Mouse (Mus musculus) right cerebral cortex, postnatal 25 days (tissue): ENCODE data around the gene Hist2h2bb.

Experiments
- DNase-seq: peaks from one replicate; pipeline ENCODE4 v3.0.0; 2022

Hist2h2bb gene

DNA sequence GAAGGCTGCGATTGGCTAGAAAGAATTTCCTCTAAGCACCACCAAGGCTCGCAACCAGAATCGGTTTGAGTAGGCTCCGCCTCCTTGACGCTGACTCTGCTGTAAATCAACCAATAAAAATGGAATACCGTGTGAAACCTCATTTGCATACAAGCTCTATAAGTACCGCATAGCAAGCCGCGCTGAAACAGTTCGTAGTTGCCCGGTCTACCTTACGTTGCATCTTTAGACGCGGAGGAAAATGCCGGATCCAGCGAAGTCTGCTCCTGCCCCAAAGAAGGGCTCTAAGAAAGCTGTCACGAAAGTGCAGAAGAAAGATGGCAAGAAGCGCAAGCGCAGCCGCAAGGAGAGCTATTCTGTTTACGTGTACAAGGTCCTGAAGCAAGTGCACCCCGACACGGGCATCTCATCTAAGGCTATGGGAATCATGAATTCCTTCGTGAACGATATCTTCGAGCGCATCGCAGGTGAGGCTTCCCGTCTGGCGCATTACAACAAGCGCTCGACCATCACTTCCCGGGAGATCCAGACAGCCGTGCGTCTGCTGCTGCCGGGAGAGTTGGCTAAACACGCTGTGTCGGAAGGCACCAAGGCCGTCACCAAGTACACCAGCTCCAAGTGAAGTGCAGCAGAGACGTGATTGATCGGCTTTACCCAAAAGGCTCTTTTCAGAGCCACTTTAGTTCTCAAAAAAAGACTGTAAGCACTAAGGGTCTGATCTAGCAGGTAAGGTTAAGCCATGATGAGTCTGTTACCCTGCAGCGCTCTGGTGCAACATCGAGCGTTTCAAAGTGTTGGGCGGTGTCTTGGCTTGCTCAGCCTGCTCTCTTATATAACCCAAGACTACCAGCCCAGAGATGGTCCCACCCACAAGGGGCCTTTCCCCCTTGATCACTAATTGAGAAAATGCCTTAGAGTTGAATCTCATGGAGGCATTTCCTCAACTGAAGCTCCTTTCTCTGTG is at the start of gene Hist2h2bb:
Hist2h2bb (plus strand) TSS at position 242 of the 964 bp plus-strand sequence.
- peak; percentile 88 for DNase-seq

DNA sequence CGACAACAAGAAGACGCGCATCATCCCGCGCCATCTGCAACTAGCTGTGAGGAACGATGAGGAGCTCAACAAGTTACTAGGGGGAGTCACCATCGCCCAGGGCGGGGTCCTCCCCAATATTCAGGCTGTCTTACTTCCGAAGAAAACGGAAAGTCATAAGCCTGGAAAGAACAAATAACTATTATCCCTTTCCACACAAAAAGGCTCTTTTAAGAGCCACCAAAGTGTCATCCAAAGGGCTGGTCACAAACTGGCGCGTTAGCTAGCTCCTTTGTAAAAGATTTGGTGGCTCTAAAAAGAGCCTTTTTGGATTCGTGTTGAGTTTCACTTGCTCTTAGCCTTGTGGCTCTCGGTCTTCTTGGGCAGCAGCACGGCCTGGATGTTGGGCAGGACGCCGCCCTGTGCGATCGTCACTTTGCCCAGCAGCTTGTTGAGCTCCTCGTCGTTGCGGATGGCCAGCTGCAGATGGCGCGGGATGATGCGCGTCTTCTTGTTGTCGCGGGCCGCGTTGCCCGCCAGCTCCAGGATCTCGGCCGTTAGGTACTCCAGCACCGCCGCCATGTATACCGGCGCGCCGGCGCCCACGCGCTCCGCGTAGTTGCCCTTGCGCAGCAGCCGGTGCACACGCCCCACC is 49.3 kb upstream of the Hist2h2bb start:
- DNase-seq = peak; percentile 80

DNA sequence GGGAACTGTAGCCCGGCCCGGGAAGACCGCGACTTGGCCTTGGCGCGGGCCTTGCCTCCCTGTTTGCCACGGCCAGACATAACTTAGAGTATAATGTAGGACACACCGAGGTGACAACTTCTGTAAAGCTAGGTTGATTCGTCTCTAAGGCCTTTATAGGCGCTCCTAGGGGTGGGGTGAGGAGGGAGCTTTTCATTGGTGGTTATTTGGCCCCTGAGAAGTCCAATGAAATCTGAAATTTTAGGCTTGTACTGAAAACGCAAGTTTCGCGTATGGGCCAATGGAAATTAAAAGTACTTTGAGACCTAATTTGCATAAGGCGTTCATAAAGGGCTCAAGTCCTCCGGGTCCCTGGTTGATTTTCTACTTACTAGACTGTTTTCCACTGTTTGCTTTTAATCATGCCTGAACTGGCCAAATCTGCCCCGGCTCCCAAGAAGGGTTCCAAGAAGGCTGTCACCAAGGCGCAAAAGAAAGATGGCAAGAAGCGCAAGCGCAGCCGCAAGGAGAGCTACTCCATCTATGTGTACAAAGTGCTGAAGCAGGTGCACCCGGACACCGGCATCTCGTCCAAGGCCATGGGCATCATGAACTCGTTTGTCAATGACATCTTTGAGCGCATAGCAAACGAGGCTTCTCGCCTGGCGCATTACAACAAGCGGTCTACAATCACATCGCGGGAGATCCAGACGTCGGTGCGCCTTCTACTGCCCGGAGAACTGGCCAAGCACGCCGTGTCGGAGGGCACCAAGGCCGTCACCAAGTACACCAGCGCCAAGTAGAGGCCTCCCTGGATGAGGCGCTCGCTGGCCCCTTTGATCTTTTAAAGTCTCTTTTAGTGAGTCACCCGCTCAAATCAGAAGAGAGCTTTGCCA is 48.5 kb upstream of the Hist2h2bb start, which contains the start of the genes Hist2h2ac and Hist2h2be:
Hist2h2ac (minus strand) TSS at position 116 of the 875 bp plus-strand sequence.
Hist2h2be (plus strand) TSS at position 355 of the 875 bp plus-strand sequence.
- DNase-seq = peak; percentile 73

DNA sequence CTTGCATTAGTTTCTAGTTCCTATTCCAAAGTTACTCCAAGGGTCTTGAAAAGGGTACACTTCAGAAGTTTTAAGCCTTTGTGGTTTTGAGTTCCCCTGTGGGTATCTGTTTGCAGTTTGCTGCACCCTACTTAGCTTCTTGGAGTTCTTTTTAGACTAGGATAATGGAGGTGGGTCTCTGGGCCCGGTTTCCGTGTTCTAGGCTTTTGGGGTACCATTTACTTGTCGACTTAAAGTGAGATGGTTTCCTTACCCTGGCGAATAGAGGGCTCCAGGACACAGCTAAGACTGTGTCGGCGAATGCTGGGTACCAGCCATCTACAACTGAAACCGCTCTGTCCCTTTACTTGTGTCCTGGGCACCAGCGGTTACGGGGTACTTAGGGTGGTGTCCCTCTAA is 47.9 kb upstream of the Hist2h2bb start:
- peak; percentile 19 for DNase-seq

- no peak for DNase-seq
Measured at GRCm38 (mm10) chr3:96222774-96223173, 46.8 kb upstream of the Hist2h2bb start.

- no peak for DNase-seq
Measured at GRCm38 (mm10) chr3:96225421-96225820, 44.1 kb upstream of the Hist2h2bb start.

DNA sequence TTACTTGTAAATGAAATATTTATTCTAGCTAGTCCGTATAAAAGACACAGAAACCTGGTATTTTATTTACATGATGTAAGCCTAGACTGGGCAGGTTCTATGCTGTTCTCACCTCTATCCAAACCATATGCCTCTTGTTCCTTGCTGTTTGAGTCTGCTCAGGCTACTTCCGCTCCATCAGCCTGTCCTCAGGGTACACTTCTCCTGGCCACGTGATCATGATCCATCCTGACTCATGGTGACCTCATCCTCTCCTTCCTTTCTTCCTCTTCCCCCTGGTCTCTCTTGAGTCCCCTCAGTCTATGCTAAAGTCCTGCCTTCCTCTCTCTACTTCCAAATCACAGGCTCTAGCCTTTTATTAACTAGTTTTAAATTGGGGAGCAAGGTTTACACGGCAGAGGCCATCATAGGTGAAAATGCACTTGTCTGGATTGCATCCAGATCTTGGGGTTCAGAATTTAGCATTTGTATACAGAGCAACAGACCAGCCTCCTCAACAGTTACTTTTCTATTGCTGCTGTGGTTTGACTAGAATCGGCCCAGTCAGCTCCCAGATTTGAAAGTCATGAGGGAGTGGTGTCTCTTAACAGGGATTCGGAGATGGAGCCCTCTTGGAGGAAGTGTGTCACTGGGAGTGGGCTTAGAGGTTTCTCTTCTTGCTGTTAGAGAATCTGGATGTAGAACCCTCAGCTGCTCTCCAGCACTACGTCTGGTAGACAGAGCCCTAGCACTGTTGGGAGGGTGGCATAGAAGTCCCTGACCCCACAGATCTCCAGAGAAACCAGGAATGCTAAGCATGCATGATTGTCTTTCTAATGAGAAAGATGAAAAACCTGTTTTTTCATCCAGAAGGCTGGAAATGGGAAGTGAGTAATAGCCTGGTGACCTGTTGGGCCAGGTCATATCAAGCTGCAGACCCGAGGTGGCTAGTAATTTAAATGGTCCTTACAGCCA is 42.6 kb upstream of the Hist2h2bb start:
- no peak for DNase-seq

GRCm38 (mm10) chr3:96228828-96229227 is 40.7 kb upstream of the Hist2h2bb start:
- no peak for DNase-seq

- no peak for DNase-seq
Measured at GRCm38 (mm10) chr3:96230404-96230803, 39.1 kb upstream of the Hist2h2bb start.

DNA sequence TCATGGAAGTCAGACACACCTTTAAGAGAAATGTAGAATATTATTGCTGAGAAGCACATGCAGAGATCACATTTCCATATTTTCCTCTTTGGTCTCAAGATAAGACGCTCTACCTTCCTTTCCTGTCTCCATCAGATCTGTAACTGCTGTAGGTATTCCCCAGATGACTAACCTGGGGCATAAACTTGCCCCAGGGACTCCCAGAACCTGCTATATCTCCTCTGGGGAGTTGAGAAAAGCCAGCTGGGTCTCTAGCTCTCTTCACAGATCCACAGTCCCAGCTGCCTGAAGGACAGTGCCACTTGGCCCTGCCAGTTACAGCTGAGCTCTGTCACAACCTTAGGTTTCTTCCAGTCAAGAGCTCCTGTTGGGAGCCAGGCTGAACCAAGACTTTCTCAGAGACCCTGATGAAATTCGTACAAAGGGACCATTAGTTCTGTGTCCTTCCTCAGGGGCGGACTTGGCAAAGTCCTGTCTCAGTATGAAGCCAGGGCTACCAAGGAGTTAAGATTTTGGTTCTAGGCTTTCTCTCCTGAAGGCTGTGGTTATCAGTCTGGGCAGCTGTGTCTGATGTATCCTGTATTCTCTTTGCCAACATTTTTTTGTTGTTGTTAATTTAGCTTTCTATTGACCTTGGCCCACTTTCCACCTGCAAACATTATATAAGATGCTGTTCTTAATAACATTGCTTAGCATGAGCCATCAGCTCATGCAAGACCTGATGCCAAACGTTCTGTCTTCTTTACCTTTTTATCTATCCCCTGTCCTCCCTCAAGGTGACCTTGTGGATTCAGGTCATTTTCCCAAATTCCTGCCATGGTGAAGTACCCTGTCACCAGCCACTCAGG is 38.4 kb upstream of the Hist2h2bb start:
- no peak for DNase-seq

- DNase-seq = no peak
Measured at GRCm38 (mm10) chr3:96231758-96232120, 37.8 kb upstream of the Hist2h2bb start.

GRCm38 (mm10) chr3:96234914-96235313 is 34.6 kb upstream of the Hist2h2bb start:
- no peak for DNase-seq

- no peak for DNase-seq
Measured at GRCm38 (mm10) chr3:96235836-96236235, 33.7 kb upstream of the Hist2h2bb start.

DNA sequence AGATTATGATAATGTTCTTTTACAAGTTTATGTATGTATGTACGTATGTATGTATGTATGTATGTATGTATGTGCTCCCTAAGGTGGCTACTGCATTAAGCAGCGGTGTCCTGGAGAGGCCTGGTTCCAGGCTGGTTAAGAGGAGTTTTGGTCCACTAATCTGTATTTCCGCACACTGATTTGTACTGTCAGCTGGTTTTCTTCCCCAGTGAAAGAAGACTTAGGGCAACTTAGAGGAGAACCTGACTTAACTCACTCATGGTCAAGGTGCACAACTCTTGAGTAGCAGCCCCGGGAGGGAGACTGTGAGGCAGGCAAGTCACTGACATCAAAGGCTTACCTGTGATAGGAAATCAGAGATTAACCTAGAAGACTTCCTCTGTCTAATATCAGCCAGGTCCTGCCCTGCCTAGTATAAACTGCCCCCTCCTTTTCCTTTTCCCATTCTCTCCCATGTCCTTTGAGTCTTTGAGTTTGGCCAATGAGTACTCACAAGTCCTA is 32.7 kb upstream of the Hist2h2bb start:
- no peak for DNase-seq

DNA sequence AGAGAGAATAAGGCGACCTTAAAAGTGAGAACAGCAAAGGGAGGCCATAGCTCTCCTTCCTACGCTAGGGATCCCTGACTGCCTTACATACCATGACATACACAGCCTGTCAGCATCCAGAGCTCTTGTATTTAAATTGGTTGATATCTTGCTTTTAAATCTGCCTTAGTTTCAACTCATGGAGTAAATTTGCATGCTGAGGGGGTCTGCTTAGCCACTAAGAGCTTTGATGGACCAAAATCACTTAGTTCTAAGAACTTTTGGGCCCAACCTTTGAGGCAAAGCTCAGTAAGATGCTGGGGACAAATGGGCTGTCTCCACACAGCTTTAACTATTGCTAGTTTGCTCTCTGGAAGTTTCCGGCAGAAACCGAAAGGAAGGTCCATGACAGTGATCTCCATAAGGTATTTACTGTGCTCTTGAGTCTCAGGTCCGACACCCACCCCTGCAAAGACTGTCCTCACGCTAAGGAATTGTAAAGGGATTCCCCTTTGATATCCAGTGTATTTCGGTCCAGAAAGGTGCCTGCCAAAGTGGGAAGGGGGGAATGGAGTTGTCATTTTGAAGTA is 32.1 kb upstream of the Hist2h2bb start:
- DNase-seq = no peak

- no peak for DNase-seq
Measured at GRCm38 (mm10) chr3:96237904-96238511, 31.5 kb upstream of the Hist2h2bb start.

DNA sequence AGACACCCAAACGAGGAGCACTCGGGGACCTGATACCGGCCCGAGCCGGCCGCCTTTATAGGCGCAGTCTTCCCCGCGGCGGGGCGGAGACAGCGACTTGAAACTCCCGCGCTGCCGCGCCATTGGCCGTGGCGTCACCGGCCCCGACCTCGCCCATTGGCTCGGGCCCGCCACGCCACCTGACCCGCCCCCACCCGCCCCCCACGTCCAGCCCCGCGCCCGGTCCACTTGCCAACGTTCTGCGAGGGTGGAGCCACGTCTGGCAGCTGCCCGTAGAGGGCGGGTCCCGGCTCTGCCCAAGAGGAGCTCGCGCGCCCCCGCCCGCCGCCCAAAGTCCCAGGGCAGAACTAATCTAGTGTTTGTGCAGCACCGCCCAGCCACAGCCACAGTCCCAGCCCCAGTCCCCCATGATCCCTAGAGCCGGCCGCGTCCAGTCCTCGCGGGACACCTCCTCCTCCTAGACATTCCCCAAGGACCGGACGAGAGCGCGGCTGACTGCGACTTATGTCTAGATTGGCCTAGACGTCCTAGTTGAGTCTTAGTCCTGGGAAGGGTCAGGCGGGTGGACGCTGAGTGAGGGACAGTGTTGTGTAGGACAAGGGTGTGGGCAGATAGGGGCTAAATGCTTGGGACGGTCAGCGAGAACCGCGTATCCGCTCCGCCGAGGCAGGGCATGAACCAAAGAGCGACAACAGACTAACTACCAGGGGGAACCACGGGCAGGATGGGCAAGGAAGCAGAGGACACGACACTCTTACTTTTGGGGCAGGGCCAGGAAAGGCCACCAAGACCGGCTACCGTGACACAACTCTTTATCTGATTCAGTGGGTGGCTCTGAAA is 30.4 kb upstream of the Hist2h2bb start, which contains the start of gene Hist2h3c2:
Hist2h3c2 (minus strand) TSS at position 174 of the 840 bp plus-strand sequence.
- peak; percentile 66 for DNase-seq
